17 mouse cellular contexts compared by ENCODE assay signal in genomic region chr7:119420730-119421129, GRCm38 (mm10). TPM values are rescaled to one million over a fixed set of nuclear protein-coding genes. Genes with fewer than 3 reads are reported as not detected.
A peak's percentile ranks its signal among the peaks of the same experiment; 100 is the strongest.
DNase-seq lines count a peak whose midpoint lies in the region; ATAC-seq and TF ChIP-seq lines count a peak whose summit lies in the region.
"Had no signal": no experiment of that assay in that cellular context is flagged by ENCODE, and none has a peak within 500 bp of the region (broad histone marks: within the 10 kb centered on the region; RNA-seq: fewer than 3 reads in every experiment).

No protein-coding gene starts in this region.

- no peaks in the 10 kb centered on the region for H3K9me3 ChIP-seq in forebrain, embryonic 11.5 days (ENCODE audit: control insufficient read depth, low read length)
- H3K9me3 ChIP-seq in forebrain, embryonic 10.5 days, result no peaks in the 10 kb centered on the region
- H3K9me3 ChIP-seq in hindbrain, embryonic 13.5 days, result no peaks in the 10 kb centered on the region
- no peaks in the 10 kb centered on the region for H3K9me3 ChIP-seq in midbrain, embryonic 16.5 days (replicated peaks; ENCODE audit: control insufficient read depth, low read length, poor library complexity, severe bottlenecking)
- H3K9me3 ChIP-seq: limb, embryonic 13.5 days had no signal

- no peaks in the 10 kb centered on the region for H3K4me1 ChIP-seq in forebrain, embryonic 11.5 days (replicated peaks; ENCODE audit: control insufficient read depth, insufficient read depth, low read length)
- H3K4me1 ChIP-seq in forebrain, embryonic 10.5 days, result peaks cover 8% of the 10 kb centered on the region
- peaks cover 15% of the 10 kb centered on the region for H3K4me1 ChIP-seq in hindbrain, embryonic 13.5 days (replicated peaks)
- peaks cover 7% of the 10 kb centered on the region for H3K4me1 ChIP-seq in midbrain, embryonic 16.5 days (ENCODE audit: control insufficient read depth, insufficient read depth, low read length)
- no peaks in the 10 kb centered on the region for H3K4me1 ChIP-seq in kidney, adult 2 months (ENCODE audit: control insufficient read depth, insufficient read depth, low read length)
- H3K4me1 ChIP-seq: limb, embryonic 13.5 days had no signal

- no peak overlapping the region for H3K4me2 ChIP-seq in forebrain, embryonic 11.5 days (ENCODE audit: low read depth, low read length, severe bottlenecking)
- no peak overlapping the region for H3K4me2 ChIP-seq in hindbrain, embryonic 13.5 days
- H3K4me2 ChIP-seq in midbrain, embryonic 16.5 days (ENCODE audit: low read length), result no peak overlapping the region
- H3K4me2 ChIP-seq: limb, embryonic 13.5 days had no signal

- no peak for DNase-seq in forebrain, embryonic 11.5 days (ENCODE audit: low spot score)
- no peak for DNase-seq in forebrain, embryonic 10.5 days (ENCODE audit: extremely low spot score, low spot score)
- DNase-seq in embryo, embryonic 10.5 days (ENCODE audit: low spot score), result peak; percentile 36
- DNase-seq in kidney, adult 9 months, result no peak
- no peak for DNase-seq in kidney, adult 2 months
- no peak for DNase-seq in adipocyte (ENCODE audit: low spot score)
- DNase-seq: adrenal gland, postnatal 25 days; B cell, adult 2 months; heart, adult 11 months; spleen, adult 18-20 months; thymus, adult 2 months had no signal

- no peak for TF ChIP-seq POLR2A in kidney, adult 2 months (IDR thresholded peaks at IDR 0.05; ENCODE audit: low read depth, low read length)

- no peak for TF ChIP-seq CTCF in kidney, adult 2 months (conservative IDR thresholded peaks at IDR 0.05; ENCODE audit: insufficient read depth, insufficient read length, low read depth, low read length)

- no peak overlapping the region for H3K9ac ChIP-seq in forebrain, embryonic 11.5 days (ENCODE audit: low read length)
- H3K9ac ChIP-seq in hindbrain, embryonic 13.5 days, result no peak overlapping the region
- H3K9ac ChIP-seq in midbrain, embryonic 16.5 days (ENCODE audit: low read depth, low read length), result no peak overlapping the region
- H3K9ac ChIP-seq: limb, embryonic 13.5 days had no signal

- 0 out of 2 replicates have a peak, but pooled peaks have one; percentile 39 for ATAC-seq in forebrain, embryonic 11.5 days (replicated peaks; ENCODE audit: low FRiP score)
- ATAC-seq in hindbrain, embryonic 13.5 days (ENCODE audit: low FRiP score), result peak; percentile 93
- ATAC-seq in midbrain, embryonic 16.5 days, result peak; percentile 94
- ATAC-seq: lung, postnatal 0 days had no signal

- no peaks in the 10 kb centered on the region for H3K27me3 ChIP-seq in forebrain, embryonic 11.5 days (ENCODE audit: control insufficient read depth, insufficient read depth, low read length)
- H3K27me3 ChIP-seq in forebrain, embryonic 10.5 days (ENCODE audit: poor library complexity, severe bottlenecking), result no peaks in the 10 kb centered on the region
- no peaks in the 10 kb centered on the region for H3K27me3 ChIP-seq in hindbrain, embryonic 13.5 days
- no peaks in the 10 kb centered on the region for H3K27me3 ChIP-seq in midbrain, embryonic 16.5 days (ENCODE audit: control insufficient read depth, insufficient read depth, low read depth, low read length)
- no peaks in the 10 kb centered on the region for H3K27me3 ChIP-seq in kidney, adult 2 months (replicated peaks; ENCODE audit: control insufficient read depth, insufficient read depth, low read length)
- H3K27me3 ChIP-seq: limb, embryonic 13.5 days had no signal

- H3K27ac ChIP-seq in forebrain, embryonic 11.5 days (ENCODE audit: low read depth, low read length), result no peak overlapping the region
- no peak overlapping the region for H3K27ac ChIP-seq in forebrain, embryonic 10.5 days
- H3K27ac ChIP-seq in hindbrain, embryonic 13.5 days, result peak overlapping the region; percentile 64
- H3K27ac ChIP-seq in midbrain, embryonic 16.5 days (ENCODE audit: low read length), result peak overlapping the region; percentile 64
- no peak overlapping the region for H3K27ac ChIP-seq in kidney, adult 2 months (ENCODE audit: insufficient read depth, low read depth, low read length)
- H3K27ac ChIP-seq: limb, embryonic 13.5 days had no signal

- 11% methylated on average over 2 of the region's 2 CpGs for WGBS in forebrain, embryonic 11.5 days
- WGBS in forebrain, embryonic 10.5 days, result 14% methylated on average over 2 of the region's 2 CpGs
- WGBS in hindbrain, embryonic 13.5 days, result 6% methylated on average over 2 of the region's 2 CpGs
- WGBS in midbrain, embryonic 16.5 days, result 0% methylated on average over 2 of the region's 2 CpGs
- 11% methylated on average over 2 of the region's 2 CpGs for WGBS in kidney, adult 2 months

- no peak overlapping the region for H3K4me3 ChIP-seq in forebrain, embryonic 11.5 days (ENCODE audit: low read depth, low read length)
- H3K4me3 ChIP-seq in forebrain, embryonic 10.5 days, result no peak overlapping the region
- no peak overlapping the region for H3K4me3 ChIP-seq in hindbrain, embryonic 13.5 days
- no peak overlapping the region for H3K4me3 ChIP-seq in midbrain, embryonic 16.5 days (ENCODE audit: low read depth, low read length)
- no peak overlapping the region for H3K4me3 ChIP-seq in kidney, adult 2 months (ENCODE audit: insufficient read depth, low read depth, low read length)
- H3K4me3 ChIP-seq: limb, embryonic 13.5 days; myocyte had no signal

- no peaks in the 10 kb centered on the region for H3K36me3 ChIP-seq in forebrain, embryonic 11.5 days (ENCODE audit: control insufficient read depth, insufficient read depth, low read length)
- no peaks in the 10 kb centered on the region for H3K36me3 ChIP-seq in forebrain, embryonic 10.5 days (replicated peaks)
- no peaks in the 10 kb centered on the region for H3K36me3 ChIP-seq in hindbrain, embryonic 13.5 days
- no peaks in the 10 kb centered on the region for H3K36me3 ChIP-seq in midbrain, embryonic 16.5 days (ENCODE audit: control insufficient read depth, insufficient read depth, low read length)
- no peaks in the 10 kb centered on the region for H3K36me3 ChIP-seq in kidney, adult 2 months (ENCODE audit: control insufficient read depth, insufficient read depth, low read length)
- H3K36me3 ChIP-seq: limb, embryonic 13.5 days had no signal

RNA-seq across cellular contexts. Expression of gene Gp2, which starts 38.4 kb away (rescaled TPM):
- polyA plus RNA-seq in forebrain, embryonic 11.5 days (2014; fragmentation: Nextera tagmentation; extraction: Ambion mirVana), result not detected in 2 replicates
- not detected in 2 replicates for polyA plus RNA-seq in forebrain, embryonic 10.5 days (2016; fragmentation: Nextera tagmentation; extraction: Ambion mirVana)
- not detected in 2 replicates for polyA plus RNA-seq in hindbrain, embryonic 13.5 days (2015; fragmentation: Nextera tagmentation; extraction: Ambion mirVana)
- not detected in 2 replicates for polyA plus RNA-seq in midbrain, embryonic 16.5 days (2015; fragmentation: Nextera tagmentation; extraction: Ambion mirVana)
- 2.6 and 3.5 TPM in 2 replicates for polyA plus RNA-seq in kidney, adult 2 months (2012; rRNA removed)
- polyA plus RNA-seq: limb, embryonic 13.5 days; myocyte had no signal

RNA-seq across cellular contexts. Expression of gene Umod, which starts 58.4 kb away (rescaled TPM):
- polyA plus RNA-seq in forebrain, embryonic 11.5 days (2014; fragmentation: Nextera tagmentation; extraction: Ambion mirVana), result not detected in 2 replicates
- not detected in 2 replicates for polyA plus RNA-seq in forebrain, embryonic 10.5 days (2016; fragmentation: Nextera tagmentation; extraction: Ambion mirVana)
- polyA plus RNA-seq in hindbrain, embryonic 13.5 days (2015; fragmentation: Nextera tagmentation; extraction: Ambion mirVana), result not detected in 2 replicates
- not detected in 2 replicates for polyA plus RNA-seq in midbrain, embryonic 16.5 days (2015; fragmentation: Nextera tagmentation; extraction: Ambion mirVana)
- polyA plus RNA-seq in kidney, adult 2 months (2012; rRNA removed), result 2,888 and 4,030 TPM in 2 replicates
- polyA plus RNA-seq: large intestine, adult 2 months; limb, embryonic 13.5 days; lung, postnatal 0 days; myocyte had no signal

Comparison
In these comparisons a context has a peak if more than half of its experiments do, and no peak if none do; other contexts are left out.
1. ATAC-seq: peak in every context shown above with its lines; median percentile 94 in midbrain, embryonic 16.5 days; 93 in hindbrain, embryonic 13.5 days; 39 in forebrain, embryonic 11.5 days.
2. H3K27ac ChIP-seq: peak in hindbrain, embryonic 13.5 days (single experiment) and midbrain, embryonic 16.5 days (single experiment); none in forebrain, embryonic 11.5 days (single experiment), forebrain, embryonic 10.5 days (single experiment) and kidney, adult 2 months (single experiment).
3. RNA of gene Umod, which starts 58.4 kb away (polyA plus RNA-seq): 2,888 to 4,030 TPM in kidney, adult 2 months; not detected in forebrain, embryonic 11.5 days, not detected in forebrain, embryonic 10.5 days, not detected in hindbrain, embryonic 13.5 days and not detected in midbrain, embryonic 16.5 days; every median in the first group is over 1,000 times any median in the second.